Mouse (Mus musculus) small intestine, adult 2 months (tissue): ENCODE measurements around the gene Alkbh2.

ENCODE experiments used
- CTCF ChIP-seq: fragments of 200-500 bp; IDR thresholded peaks from 2 replicates; pipeline ENCODE4 v1.5.1; 2012; ENCODE audit warnings: low read depth, mild to moderate bottlenecking, control low read depth, inconsistent platforms, low read length, moderate library complexity, mixed read lengths; ENCODE audit not compliant: insufficient replicate concordance, insufficient read length; ENCODE audit errors: extremely low read depth
- POLR2A ChIP-seq: fragments of 200-500 bp; IDR thresholded peaks from 2 replicates; pipeline ENCODE4 v1.6.1; 2012; ENCODE audit warnings: low read depth, mild to moderate bottlenecking, control low read depth, inconsistent platforms, low read length, moderate library complexity

DNA sequence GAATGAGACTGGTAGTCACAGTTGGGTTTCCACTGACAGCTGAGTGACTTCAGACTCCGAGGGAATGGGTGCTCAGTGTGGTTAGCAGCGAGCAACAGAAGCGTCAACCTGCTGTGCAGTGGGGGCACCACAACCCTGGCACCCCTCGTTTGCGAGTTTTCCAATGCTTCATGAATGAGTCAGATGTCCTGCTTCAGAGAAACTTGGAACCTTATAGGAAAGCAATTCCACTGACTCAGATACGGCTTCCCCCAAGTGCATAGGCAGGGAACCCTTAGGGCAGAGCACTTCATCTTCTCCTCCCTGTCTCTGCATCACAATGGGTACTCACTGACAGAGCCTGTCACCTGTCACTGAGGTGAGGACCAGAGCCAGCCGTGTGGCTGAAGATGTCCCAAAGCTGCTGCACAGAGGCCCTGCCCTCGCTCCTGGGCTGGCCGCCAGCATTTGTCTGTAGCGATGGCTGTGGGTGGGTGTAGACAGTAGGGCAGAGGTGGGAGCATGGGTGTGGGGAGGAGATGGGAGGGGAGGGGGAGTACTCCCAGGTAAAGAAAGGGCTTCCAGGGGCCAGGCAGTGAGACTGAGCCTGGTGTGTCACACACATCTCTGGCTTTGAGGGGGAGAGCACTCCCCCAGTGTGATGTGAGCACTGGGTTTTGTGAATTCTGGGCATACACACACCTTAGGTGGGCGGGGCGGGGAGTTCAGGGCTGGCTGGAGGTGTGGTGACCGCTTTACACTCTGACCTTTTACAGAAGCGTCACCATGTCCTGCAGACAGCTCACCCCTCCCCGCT is 9.7 kb upstream of the Alkbh2 start:
- no peak for TF ChIP-seq CTCF
- no peak for TF ChIP-seq POLR2A
